Mouse (Mus musculus): ENCODE measurements around the gene Aldh3b2. TPM values are rescaled to one million over a fixed set of nuclear protein-coding genes. Genes with fewer than 3 reads are reported as not detected.

Gene Aldh3b2
- polyA plus RNA-seq, 1 experiment from 2014 or later, result 0.40 TPM

DNA sequence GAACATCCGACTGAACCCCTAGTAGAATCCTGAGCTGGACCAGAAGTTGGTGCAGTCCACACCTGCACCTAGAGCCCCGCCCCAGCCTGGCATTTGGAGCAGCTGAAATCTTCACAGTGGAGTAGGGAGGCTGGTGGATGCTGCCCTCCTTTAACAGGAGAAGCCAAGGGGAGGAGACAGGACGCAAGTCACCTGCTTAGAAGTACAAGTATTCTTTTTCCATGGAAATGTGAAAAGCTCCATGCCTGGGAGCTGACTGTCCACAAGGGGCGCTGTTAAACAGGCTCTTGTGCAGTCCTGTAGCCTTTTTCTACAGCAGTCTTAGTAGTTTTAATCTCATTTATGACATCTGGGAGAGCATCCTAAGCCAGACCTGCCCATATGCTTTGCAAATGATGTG lies 16.6 kb downstream of the Aldh3b2 start:
- H3K4me3 ChIP-seq (ENCODE audit: low read depth, low read length), result no peak overlapping the region
- ATAC-seq (ENCODE audit: low read depth), result no peak
- 86% methylated on average over 4 of the region's 4 CpGs for WGBS
- no peak overlapping the region for H3K4me2 ChIP-seq (ENCODE audit: low read depth, low read length)
- no peak overlapping the region for H3K9ac ChIP-seq (replicated peaks; ENCODE audit: low read depth, low read length)
- H3K9me3 ChIP-seq (ENCODE audit: control insufficient read depth, low read length), result no peaks in the 10 kb centered on the region
- 0 out of 2 replicates have a peak, but pooled peaks cover 3% of the 10 kb centered on the region for H3K4me1 ChIP-seq (ENCODE audit: control insufficient read depth, insufficient read depth, low read length)
- H3K36me3 ChIP-seq (ENCODE audit: control insufficient read depth, insufficient read depth, low read length), result no peaks in the 10 kb centered on the region
- H3K27ac ChIP-seq (ENCODE audit: low read depth, low read length), result no peak overlapping the region
- no peaks in the 10 kb centered on the region for H3K27me3 ChIP-seq (ENCODE audit: control insufficient read depth, insufficient read depth, low read length)

DNA sequence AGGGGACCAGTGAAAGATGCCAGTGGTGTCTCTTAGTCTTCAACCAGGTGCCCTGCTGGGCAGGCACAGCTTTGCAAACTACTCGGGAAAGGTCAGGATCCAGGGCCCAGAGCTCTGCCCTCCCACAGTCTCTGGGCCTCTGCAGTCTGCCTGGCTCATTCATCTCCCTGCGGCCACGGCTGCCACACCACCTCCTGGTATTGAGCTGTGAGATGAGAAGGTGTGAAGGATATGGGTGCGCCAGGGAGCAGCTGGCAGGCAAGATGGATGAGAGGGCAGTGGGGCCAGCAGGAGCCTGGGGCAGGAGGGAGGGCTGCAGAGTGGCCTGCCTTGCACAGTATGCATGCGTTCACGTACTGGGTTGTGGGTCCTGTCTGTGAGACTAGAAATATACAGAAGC lies 18.7 kb downstream of the Aldh3b2 start:
- 44% methylated on average over 6 of the region's 6 CpGs for WGBS
- H3K9ac ChIP-seq (replicated peaks; ENCODE audit: low read depth, low read length), result no peak overlapping the region

DNA sequence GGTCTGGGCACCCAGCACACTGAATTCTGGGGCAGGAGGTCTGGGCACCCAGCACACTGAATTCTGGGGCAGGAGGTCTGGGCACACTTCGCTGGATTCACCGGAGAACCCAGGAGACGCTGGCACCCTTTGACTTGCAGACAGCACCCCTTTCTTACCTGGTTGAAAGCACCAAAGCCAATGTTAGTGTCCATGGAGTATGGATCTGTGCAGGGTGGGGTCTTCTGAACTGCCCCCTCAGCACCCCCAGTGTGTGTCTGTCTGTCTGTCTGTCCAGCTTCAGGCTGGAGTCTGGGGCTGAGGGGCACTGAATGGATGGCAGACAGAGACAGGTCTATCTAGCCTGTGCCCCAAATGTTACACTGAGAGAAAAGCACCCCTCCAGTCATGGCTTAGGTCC lies 19.4 kb downstream of the Aldh3b2 start:
- no peaks in the 10 kb centered on the region for H3K36me3 ChIP-seq (ENCODE audit: control insufficient read depth, insufficient read depth, low read length)
- H3K4me1 ChIP-seq (ENCODE audit: control insufficient read depth, insufficient read depth, low read length), result no peaks in the 10 kb centered on the region
- H3K4me3 ChIP-seq (ENCODE audit: low read depth, low read length), result no peak overlapping the region
- no peak overlapping the region for H3K27ac ChIP-seq (ENCODE audit: low read depth, low read length)
- H3K27me3 ChIP-seq (ENCODE audit: control insufficient read depth, insufficient read depth, low read length), result no peaks in the 10 kb centered on the region
- WGBS, result 98% methylated on average over 3 of the region's 3 CpGs
- H3K4me2 ChIP-seq (ENCODE audit: low read depth, low read length), result no peak overlapping the region
- no peak overlapping the region for H3K9ac ChIP-seq (replicated peaks; ENCODE audit: low read depth, low read length)
- no peak for ATAC-seq (ENCODE audit: low read depth)
- no peaks in the 10 kb centered on the region for H3K9me3 ChIP-seq (ENCODE audit: control insufficient read depth, low read length)

More for the DNA sequence above, 18.7 kb downstream of the Aldh3b2 start:
- no peak for ATAC-seq (ENCODE audit: low read depth)
- Histone ChIP-seq H3K27me3 (ENCODE audit: control insufficient read depth, insufficient read depth, low read length) (no peaks in the 10 kb centered on the region), H3K4me3 (ENCODE audit: low read depth, low read length) (no peak overlapping the region), H3K9me3 (ENCODE audit: control insufficient read depth, low read length) (no peaks in the 10 kb centered on the region), H3K27ac (ENCODE audit: low read depth, low read length) (no peak overlapping the region), H3K4me1 (ENCODE audit: control insufficient read depth, insufficient read depth, low read length) (no peaks in the 10 kb centered on the region), H3K4me2 (ENCODE audit: low read depth, low read length) (no peak overlapping the region), H3K36me3 (ENCODE audit: control insufficient read depth, insufficient read depth, low read length) (no peaks in the 10 kb centered on the region)

DNA sequence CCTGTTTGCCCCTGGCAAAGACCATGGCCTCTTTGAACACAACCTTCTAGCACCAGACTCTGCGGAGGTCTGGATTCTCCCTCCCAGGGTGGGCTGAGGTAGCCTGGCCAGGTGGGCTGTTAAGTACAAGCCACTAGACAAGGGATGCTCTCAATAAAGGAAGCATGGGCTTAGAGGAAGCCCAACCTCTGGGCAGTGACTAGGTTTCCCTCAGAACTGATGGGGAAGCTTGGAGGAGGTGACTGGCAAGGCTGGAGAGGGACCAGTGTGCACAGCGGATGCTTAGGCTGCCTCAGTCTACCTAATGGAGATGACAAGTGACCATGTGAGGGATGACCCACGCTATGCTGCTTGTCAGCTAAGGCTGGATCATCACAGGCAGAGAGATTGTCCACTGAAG lies 19.8 kb downstream of the Aldh3b2 start:
- no peak overlapping the region for H3K4me2 ChIP-seq (ENCODE audit: low read depth, low read length)
- no peaks in the 10 kb centered on the region for H3K36me3 ChIP-seq (ENCODE audit: control insufficient read depth, insufficient read depth, low read length)
- H3K27me3 ChIP-seq (ENCODE audit: control insufficient read depth, insufficient read depth, low read length), result no peaks in the 10 kb centered on the region
- ATAC-seq (ENCODE audit: low read depth), result no peak
- H3K4me1 ChIP-seq (ENCODE audit: control insufficient read depth, insufficient read depth, low read length), result no peaks in the 10 kb centered on the region
- H3K4me3 ChIP-seq (ENCODE audit: low read depth, low read length), result no peak overlapping the region
- H3K9ac ChIP-seq (replicated peaks; ENCODE audit: low read depth, low read length), result no peak overlapping the region
- no peak overlapping the region for H3K27ac ChIP-seq (ENCODE audit: low read depth, low read length)
- WGBS, result 91% methylated on average over 3 of the region's 3 CpGs
- no peaks in the 10 kb centered on the region for H3K9me3 ChIP-seq (ENCODE audit: control insufficient read depth, low read length)

DNA sequence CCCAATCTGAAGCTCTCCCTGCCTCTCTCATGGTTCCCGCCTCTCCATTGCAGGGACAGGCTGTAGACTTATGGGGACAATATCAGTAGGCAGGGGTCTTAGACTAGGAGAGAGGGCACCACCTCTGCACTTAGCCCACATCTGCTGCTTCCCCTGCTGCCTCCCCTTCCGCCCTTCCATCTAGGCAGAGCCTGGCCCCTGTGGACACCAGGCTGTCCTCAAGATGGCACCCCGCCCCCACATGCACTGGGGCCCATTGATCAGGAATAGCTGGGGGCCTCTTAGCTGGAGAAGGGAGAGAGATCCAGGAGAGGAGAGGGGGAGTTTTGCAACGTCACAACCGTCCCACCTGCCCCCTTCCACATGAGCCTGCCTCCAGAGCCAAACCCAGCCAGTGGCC lies 20.3 kb downstream of the Aldh3b2 start, which contains the start of gene Tbx10:
Gene Tbx10 (plus strand): TSS at position 337 of the 400 bp plus-strand sequence.
- no peaks in the 10 kb centered on the region for H3K27me3 ChIP-seq (ENCODE audit: control insufficient read depth, insufficient read depth, low read length)
- no peak within 1 kb of the TSS for H3K27ac ChIP-seq (ENCODE audit: low read depth, low read length)
- H3K36me3 ChIP-seq (ENCODE audit: control insufficient read depth, insufficient read depth, low read length), result no peaks in the 10 kb centered on the region
- no peak within 1 kb of the TSS for H3K4me2 ChIP-seq (ENCODE audit: low read depth, low read length)
- no peak within 1 kb of the TSS for H3K4me3 ChIP-seq (ENCODE audit: low read depth, low read length)
- H3K9ac ChIP-seq (replicated peaks; ENCODE audit: low read depth, low read length), result no peak within 1 kb of the TSS
- no peaks in the 10 kb centered on the region for H3K9me3 ChIP-seq (ENCODE audit: control insufficient read depth, low read length)
- no peaks in the 10 kb centered on the region for H3K4me1 ChIP-seq (ENCODE audit: control insufficient read depth, insufficient read depth, low read length)
- no peak for ATAC-seq (ENCODE audit: low read depth)
- 48% methylated on average over 5 of the region's 5 CpGs for WGBS

DNA sequence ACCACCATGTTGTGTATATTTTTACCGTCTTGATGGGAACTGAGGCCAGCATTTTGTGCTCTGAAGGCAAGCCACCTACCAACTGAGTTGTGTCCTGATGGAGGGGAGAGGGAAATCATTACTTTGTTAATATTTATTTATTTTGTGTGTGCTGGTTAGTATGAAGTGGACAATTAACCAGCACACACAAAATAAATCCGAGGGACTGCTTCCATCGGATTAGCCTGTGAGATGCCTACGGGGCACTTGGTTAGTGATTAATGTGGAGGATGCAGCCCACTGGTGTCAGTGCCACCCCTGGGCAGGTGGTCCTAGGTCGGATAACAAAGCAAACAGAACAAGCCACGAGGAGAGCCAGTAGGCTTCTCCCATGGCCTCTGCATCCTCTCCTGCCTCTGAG lies 22.8 kb downstream of the Aldh3b2 start:
- Histone ChIP-seq H3K4me2 (ENCODE audit: low read depth, low read length) (no peak overlapping the region), H3K4me1 (ENCODE audit: control insufficient read depth, insufficient read depth, low read length) (no peaks in the 10 kb centered on the region), H3K27ac (ENCODE audit: low read depth, low read length) (no peak overlapping the region), H3K4me3 (ENCODE audit: low read depth, low read length) (no peak overlapping the region), H3K27me3 (ENCODE audit: control insufficient read depth, insufficient read depth, low read length) (no peaks in the 10 kb centered on the region), H3K9me3 (ENCODE audit: control insufficient read depth, low read length) (no peaks in the 10 kb centered on the region), H3K36me3 (ENCODE audit: control insufficient read depth, insufficient read depth, low read length) (no peaks in the 10 kb centered on the region), H3K9ac (replicated peaks; ENCODE audit: low read depth, low read length) (no peak overlapping the region)
- no peak for ATAC-seq (ENCODE audit: low read depth)
- WGBS, result 77% methylated on average over 6 of the region's 6 CpGs

DNA sequence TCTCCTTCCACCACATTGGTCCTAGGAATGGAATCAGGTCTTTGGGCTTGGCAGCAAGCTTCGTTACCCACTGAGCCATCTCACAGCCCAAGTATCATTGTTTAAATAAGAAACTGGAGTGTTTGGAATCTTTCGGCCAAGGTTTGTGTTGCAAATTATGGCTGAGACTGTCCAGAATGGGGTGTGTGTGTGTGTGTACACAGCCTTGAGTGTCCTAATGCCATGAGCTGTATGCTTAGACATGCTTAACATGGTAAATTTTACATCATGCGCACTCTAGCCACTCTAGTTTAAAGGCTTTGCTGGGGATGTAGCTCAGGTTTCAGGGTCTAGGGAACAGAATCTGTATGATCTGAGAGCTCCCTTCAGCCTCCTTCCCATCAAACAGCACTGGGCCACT lies 23.4 kb downstream of the Aldh3b2 start:
- 91% methylated on average over 3 of the region's 3 CpGs for WGBS
- Histone ChIP-seq H3K4me2 (ENCODE audit: low read depth, low read length) (no peak overlapping the region), H3K9ac (replicated peaks; ENCODE audit: low read depth, low read length) (no peak overlapping the region), H3K4me1 (ENCODE audit: control insufficient read depth, insufficient read depth, low read length) (no peaks in the 10 kb centered on the region), H3K4me3 (ENCODE audit: low read depth, low read length) (no peak overlapping the region), H3K27ac (ENCODE audit: low read depth, low read length) (no peak overlapping the region), H3K36me3 (ENCODE audit: control insufficient read depth, insufficient read depth, low read length) (no peaks in the 10 kb centered on the region), H3K27me3 (ENCODE audit: control insufficient read depth, insufficient read depth, low read length) (no peaks in the 10 kb centered on the region), H3K9me3 (ENCODE audit: control insufficient read depth, low read length) (no peaks in the 10 kb centered on the region)
- no peak for ATAC-seq (ENCODE audit: low read depth)

DNA sequence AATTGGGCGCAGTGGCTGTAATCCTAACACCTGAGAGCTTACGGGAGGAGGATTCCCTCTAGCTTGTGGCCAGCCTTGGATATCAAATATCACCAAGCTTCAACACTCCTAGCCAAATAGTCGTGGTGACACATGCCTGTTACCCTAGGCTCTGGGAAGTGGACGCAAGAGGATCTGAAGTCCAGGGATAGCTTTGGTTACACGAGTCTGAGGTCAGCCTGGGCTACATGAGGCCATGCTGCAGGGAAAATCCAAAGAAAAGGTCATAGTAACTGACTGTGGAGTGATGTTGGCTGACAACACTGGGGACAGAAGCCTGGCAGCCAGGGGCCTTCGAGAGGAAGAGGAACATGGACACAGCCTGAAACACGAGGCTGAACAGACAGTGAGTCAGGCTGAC lies 24.0 kb downstream of the Aldh3b2 start:
- H3K4me3 ChIP-seq (ENCODE audit: low read depth, low read length), result no peak overlapping the region
- H3K27me3 ChIP-seq (ENCODE audit: control insufficient read depth, insufficient read depth, low read length), result no peaks in the 10 kb centered on the region
- no peak overlapping the region for H3K27ac ChIP-seq (ENCODE audit: low read depth, low read length)
- peaks cover 2% of the 10 kb centered on the region for H3K4me1 ChIP-seq (ENCODE audit: control insufficient read depth, insufficient read depth, low read length)
- no peaks in the 10 kb centered on the region for H3K36me3 ChIP-seq (ENCODE audit: control insufficient read depth, insufficient read depth, low read length)
- ATAC-seq (ENCODE audit: low read depth), result no peak
- H3K4me2 ChIP-seq (ENCODE audit: low read depth, low read length), result no peak overlapping the region
- 76% methylated on average over 7 of the region's 7 CpGs for WGBS
- H3K9ac ChIP-seq (replicated peaks; ENCODE audit: low read depth, low read length), result no peak overlapping the region
- no peaks in the 10 kb centered on the region for H3K9me3 ChIP-seq (ENCODE audit: control insufficient read depth, low read length)

DNA sequence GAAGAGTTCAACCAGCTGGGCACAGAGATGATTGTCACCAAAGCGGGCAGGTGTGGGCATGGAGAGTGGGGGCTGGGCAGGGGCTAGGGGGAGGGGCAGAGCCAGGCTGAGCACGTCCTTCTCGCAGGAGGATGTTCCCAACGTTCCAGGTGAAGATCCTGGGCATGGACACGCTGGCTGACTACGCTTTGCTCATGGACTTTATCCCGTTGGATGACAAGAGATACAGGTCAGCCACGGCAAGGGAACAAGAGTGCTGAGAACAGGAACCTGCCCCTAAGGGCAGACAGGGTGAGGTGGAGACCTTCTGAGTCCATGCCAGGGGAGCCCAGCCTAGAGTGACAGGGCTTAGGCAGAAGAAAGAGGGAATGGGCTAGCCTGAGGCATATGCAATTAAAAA lies 24.6 kb downstream of the Aldh3b2 start:
- Histone ChIP-seq H3K9me3 (ENCODE audit: control insufficient read depth, low read length) (no peaks in the 10 kb centered on the region), H3K27me3 (ENCODE audit: control insufficient read depth, insufficient read depth, low read length) (no peaks in the 10 kb centered on the region)

DNA sequence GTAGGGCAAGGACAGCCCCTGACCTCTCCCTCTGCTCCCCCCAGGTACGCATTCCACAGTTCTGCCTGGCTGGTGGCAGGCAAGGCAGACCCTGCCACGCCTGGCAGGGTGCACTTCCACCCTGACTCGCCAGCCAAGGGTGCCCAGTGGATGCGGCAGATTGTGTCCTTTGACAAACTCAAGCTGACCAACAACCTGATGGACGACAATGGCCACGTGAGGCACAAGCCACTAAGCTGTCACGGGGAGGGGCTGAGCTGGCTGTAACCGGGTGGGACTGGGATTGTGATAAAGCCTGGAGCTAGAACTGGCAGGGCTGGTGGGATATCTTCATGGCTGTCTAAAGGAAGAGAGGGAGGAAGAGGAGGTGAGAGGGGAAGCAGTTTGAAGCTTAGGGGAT lies 25.1 kb downstream of the Aldh3b2 start:
- Histone ChIP-seq H3K9me3 (ENCODE audit: control insufficient read depth, low read length) (no peaks in the 10 kb centered on the region), H3K4me2 (ENCODE audit: low read depth, low read length) (no peak overlapping the region), H3K9ac (replicated peaks; ENCODE audit: low read depth, low read length) (no peak overlapping the region), H3K36me3 (ENCODE audit: control insufficient read depth, insufficient read depth, low read length) (no peaks in the 10 kb centered on the region), H3K27me3 (ENCODE audit: control insufficient read depth, insufficient read depth, low read length) (no peaks in the 10 kb centered on the region), H3K27ac (ENCODE audit: low read depth, low read length) (no peak overlapping the region), H3K4me1 (ENCODE audit: control insufficient read depth, insufficient read depth, low read length) (peaks cover 7% of the 10 kb centered on the region), H3K4me3 (ENCODE audit: low read depth, low read length) (no peak overlapping the region)
- WGBS, result 69% methylated on average over 8 of the region's 8 CpGs
- no peak for ATAC-seq (ENCODE audit: low read depth)

More for the DNA sequence above, 24.6 kb downstream of the Aldh3b2 start:
- H3K4me3 ChIP-seq (ENCODE audit: low read depth, low read length), result no peak overlapping the region
- H3K9ac ChIP-seq (replicated peaks; ENCODE audit: low read depth, low read length), result no peak overlapping the region
- H3K27ac ChIP-seq (ENCODE audit: low read depth, low read length), result no peak overlapping the region
- WGBS, result 87% methylated on average over 8 of the region's 8 CpGs
- H3K36me3 ChIP-seq (ENCODE audit: control insufficient read depth, insufficient read depth, low read length), result no peaks in the 10 kb centered on the region
- ATAC-seq (ENCODE audit: low read depth), result no peak
- no peak overlapping the region for H3K4me2 ChIP-seq (ENCODE audit: low read depth, low read length)
- peaks cover 7% of the 10 kb centered on the region for H3K4me1 ChIP-seq (ENCODE audit: control insufficient read depth, insufficient read depth, low read length)
